Mouse (Mus musculus): ENCODE results near the gene Kidins220.

GRCm38 (mm10) chr12:24947065-24947464, 27.7 kb upstream of the Kidins220 start:
- TF ChIP-seq CTCF (IDR thresholded peaks at IDR 0.05; ENCODE audit: low read depth, low read length) (no peak), POLR2A (IDR thresholded peaks at IDR 0.05; ENCODE audit: insufficient read depth, low read length) (no peak), EP300 (IDR thresholded peaks at IDR 0.05; ENCODE audit: insufficient read depth, low read depth, low read length) (no peak)

Data from ES-Bruce4 (cell line).